Mouse (Mus musculus) hindbrain, postnatal 0 days (tissue): ENCODE data around the gene Ncoa7. TPM values are rescaled to one million over a fixed set of nuclear protein-coding genes. Genes with fewer than 3 reads are reported as not detected.

Experiments used
- ATAC-seq: fragments of 200-750 bp; cut with Nextera tagmentation; 2 replicates; pipeline ENCODE4 v1.8.0; 2017; ENCODE audit warnings: mild to moderate bottlenecking, moderate TSS enrichment, moderate library complexity
- DNase-seq: peaks from one replicate; pipeline ENCODE4 v3.0.0-alpha.2; 2015; ENCODE audit warnings: low spot score
- H3K27ac ChIP-seq: fragments of 300-500 bp; sonication (generic); 2 replicates; pipeline ENCODE4 v1.5.1; 2014; ENCODE audit warnings: mild to moderate bottlenecking
- H3K27me3 ChIP-seq: fragments of 300-500 bp; sonication (generic); 2 replicates; pipeline ENCODE4 v1.6.1; 2014; ENCODE audit warnings: low read length, mixed read lengths; ENCODE audit not compliant: insufficient read depth
- H3K36me3 ChIP-seq: fragments of 300-500 bp; sonication (generic); 2 replicates; pipeline ENCODE4 v1.6.1; 2014; ENCODE audit warnings: low read length, mixed read lengths; ENCODE audit not compliant: insufficient read depth
- H3K4me1 ChIP-seq: fragments of 300-500 bp; sonication (generic); 2 replicates; pipeline ENCODE4 v1.6.1; 2014; ENCODE audit warnings: antibody characterized with exemption, low read length, mixed read lengths; ENCODE audit not compliant: insufficient read depth
- H3K4me2 ChIP-seq: fragments of 300-500 bp; sonication (generic); 2 replicates; pipeline ENCODE4 v1.6.1; 2014; ENCODE audit warnings: low read depth, mild to moderate bottlenecking, low read length, moderate library complexity, mixed read lengths
- H3K4me3 ChIP-seq: fragments of 300-500 bp; sonication (generic); 2 replicates; pipeline ENCODE4 v1.5.1; 2014; ENCODE audit warnings: low read length
- H3K9ac ChIP-seq: fragments of 300-500 bp; sonication (generic); replicated peaks from 2 replicates; pipeline ENCODE4 v1.6.1; 2014; ENCODE audit warnings: mild to moderate bottlenecking, low read length, moderate library complexity, mixed read lengths
- H3K9me3 ChIP-seq: fragments of 300-500 bp; sonication (generic); 2 replicates; pipeline ENCODE4 v1.6.1; 2016; ENCODE audit warnings: low read length, mixed read lengths
- CTCF ChIP-seq: IDR thresholded peaks from 2 replicates; pipeline ENCODE4 v1.5.1; 2016; ENCODE audit warnings: antibody characterized with exemption, control low read depth, low read depth
- WGBS: fragments of 180-500 bp; shearing (Covaris S2); extraction: QIAGEN DNeasy Blood & Tissue Kit; methylation state at CpG from one replicate; pipeline ENCODE4 v1.1.7; 2014; 5-methylcytosine and 5-hydroxymethylcytosine counted together
- polyA plus RNA-seq: library from polyadenylated mRNA; unstranded; fragments of >200 nt; fragmentation: Nextera tagmentation; extraction: Ambion mirVana; gene quantifications from 2 replicates; pipeline ENCODE4 v1.2.1, GENCODE M21; 2015
- total RNA-seq: library from RNA; depleted of rRNA; stranded (reverse); fragments of >200 nt; gene quantifications from 2 replicates; pipeline ENCODE4 v1.2.3, GENCODE M21; 2014

Gene Ncoa7
- total and polyA plus RNA-seq, 2 experiments from 2014 or later = 19.8 to 24.4 TPM

DNA sequence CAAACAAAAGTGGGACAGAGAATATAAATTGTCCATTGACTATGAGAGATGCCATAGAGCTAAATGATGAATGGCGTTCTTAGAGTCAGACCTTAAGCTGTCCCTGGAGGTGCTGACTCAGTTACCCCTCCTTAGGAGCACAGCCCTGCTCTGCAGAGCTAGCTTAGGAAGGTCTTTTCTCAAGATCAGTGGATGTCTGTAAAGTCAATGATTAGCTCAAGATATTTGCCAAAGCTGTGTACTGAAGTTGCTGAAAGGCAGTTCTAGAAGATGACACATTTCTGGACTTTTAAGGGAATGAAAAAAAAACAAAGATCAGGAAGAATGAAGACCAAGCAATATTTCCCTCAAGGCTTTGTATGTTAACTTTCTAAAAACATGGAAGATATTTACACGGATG lies 123.4 kb downstream of the Ncoa7 start:
- DNase-seq (no peak), ATAC-seq (no peak)
- Histone ChIP-seq H3K27ac (no peak overlapping the region), H3K4me3 (no peak overlapping the region), H3K4me1 (no peaks in the 10 kb centered on the region), H3K36me3 (no peaks in the 10 kb centered on the region), H3K9me3 (no peaks in the 10 kb centered on the region), H3K9ac (no peak overlapping the region), H3K4me2 (no peak overlapping the region), H3K27me3 (no peaks in the 10 kb centered on the region)
- WGBS = 96% methylated on average over 2 of the region's 2 CpGs
- TF ChIP-seq CTCF = no peak

DNA sequence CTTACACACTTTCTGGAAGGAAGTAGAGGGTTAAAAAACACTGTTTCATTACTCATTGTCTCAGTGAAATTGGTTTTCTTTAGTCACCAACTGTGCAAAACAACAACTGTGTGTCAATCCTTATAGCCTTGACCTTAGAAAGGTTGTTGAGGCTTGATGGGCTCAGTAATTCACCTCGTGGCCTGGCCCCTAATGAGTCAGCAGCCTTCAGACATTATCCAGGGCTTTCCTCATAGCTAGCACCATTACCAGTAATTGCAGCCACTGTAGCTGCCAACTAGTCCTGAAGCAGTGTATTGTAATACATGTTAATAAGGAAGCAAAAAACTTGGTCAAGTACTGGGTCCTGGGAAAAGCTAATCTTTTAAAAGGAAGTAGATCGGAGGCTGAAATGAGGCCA lies 125.1 kb downstream of the Ncoa7 start:
- H3K27me3 ChIP-seq = no peaks in the 10 kb centered on the region
- no peak for TF ChIP-seq CTCF
- no peak overlapping the region for H3K4me2 ChIP-seq
- H3K4me1 ChIP-seq = no peaks in the 10 kb centered on the region
- no peaks in the 10 kb centered on the region for H3K9me3 ChIP-seq
- no peak for DNase-seq
- no peak overlapping the region for H3K9ac ChIP-seq
- ATAC-seq = no peak
- 63% methylated on average over 2 of the region's 2 CpGs for WGBS
- no peak overlapping the region for H3K27ac ChIP-seq
- H3K4me3 ChIP-seq = no peak overlapping the region
- H3K36me3 ChIP-seq = no peaks in the 10 kb centered on the region

DNA sequence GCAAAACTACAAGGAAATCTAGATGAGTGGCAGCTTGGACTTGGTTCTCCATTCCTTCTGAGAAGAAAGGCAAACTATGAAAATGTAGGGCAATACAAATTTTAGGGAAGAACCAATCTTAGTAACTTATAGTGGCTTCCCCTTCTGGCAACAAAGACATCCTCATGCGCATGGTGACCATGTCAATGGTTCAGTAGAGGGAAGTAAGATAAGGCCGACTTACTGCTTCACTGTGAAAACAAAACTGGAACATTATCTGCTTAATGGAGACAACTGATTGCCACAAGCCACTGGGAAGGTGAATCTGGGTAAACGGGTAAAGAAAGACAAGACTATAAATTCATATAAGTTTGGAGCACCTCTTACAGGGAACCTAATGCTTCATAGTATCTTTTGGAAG lies 128.3 kb downstream of the Ncoa7 start:
- Histone ChIP-seq H3K4me3 (no peak overlapping the region), H3K9ac (no peak overlapping the region), H3K27me3 (no peaks in the 10 kb centered on the region), H3K4me2 (no peak overlapping the region), H3K27ac (no peak overlapping the region), H3K4me1 (no peaks in the 10 kb centered on the region), H3K36me3 (no peaks in the 10 kb centered on the region), H3K9me3 (no peaks in the 10 kb centered on the region)
- no peak for TF ChIP-seq CTCF
- 93% methylated on average over 3 of the region's 3 CpGs for WGBS
- DNase-seq (no peak), ATAC-seq (no peak)

DNA sequence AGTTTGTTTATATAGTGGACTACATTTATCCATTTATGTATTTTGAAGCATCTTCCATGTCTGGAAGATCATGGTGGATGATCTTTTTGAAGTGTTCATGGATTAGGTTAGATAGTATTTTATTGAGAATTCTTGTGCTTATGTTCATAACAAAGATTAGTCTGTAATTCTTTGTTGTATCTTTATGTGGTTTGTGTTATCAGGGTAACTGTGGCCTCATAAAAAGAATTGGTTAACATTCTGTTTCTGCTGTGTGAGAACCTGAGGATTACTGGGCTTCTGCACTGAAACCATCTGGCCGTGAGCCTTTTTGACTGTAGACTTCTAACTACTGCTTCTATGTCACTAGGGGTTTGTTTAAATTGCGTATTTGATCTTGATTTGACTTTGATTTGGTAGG lies 136.5 kb downstream of the Ncoa7 start:
- H3K36me3 ChIP-seq = no peaks in the 10 kb centered on the region; the same call in none of the 2 replicates
- ATAC-seq (no peak), DNase-seq (no peak)
- H3K27ac ChIP-seq = no peak overlapping the region
- no peaks in the 10 kb centered on the region for H3K27me3 ChIP-seq
- no peak overlapping the region for H3K4me3 ChIP-seq
- no peak for TF ChIP-seq CTCF
- WGBS = 94% methylated on average over 2 of the region's 2 CpGs
- no peaks in the 10 kb centered on the region for H3K9me3 ChIP-seq
- H3K9ac ChIP-seq = no peak overlapping the region
- H3K4me2 ChIP-seq = no peak overlapping the region
- no peaks in the 10 kb centered on the region for H3K4me1 ChIP-seq

DNA sequence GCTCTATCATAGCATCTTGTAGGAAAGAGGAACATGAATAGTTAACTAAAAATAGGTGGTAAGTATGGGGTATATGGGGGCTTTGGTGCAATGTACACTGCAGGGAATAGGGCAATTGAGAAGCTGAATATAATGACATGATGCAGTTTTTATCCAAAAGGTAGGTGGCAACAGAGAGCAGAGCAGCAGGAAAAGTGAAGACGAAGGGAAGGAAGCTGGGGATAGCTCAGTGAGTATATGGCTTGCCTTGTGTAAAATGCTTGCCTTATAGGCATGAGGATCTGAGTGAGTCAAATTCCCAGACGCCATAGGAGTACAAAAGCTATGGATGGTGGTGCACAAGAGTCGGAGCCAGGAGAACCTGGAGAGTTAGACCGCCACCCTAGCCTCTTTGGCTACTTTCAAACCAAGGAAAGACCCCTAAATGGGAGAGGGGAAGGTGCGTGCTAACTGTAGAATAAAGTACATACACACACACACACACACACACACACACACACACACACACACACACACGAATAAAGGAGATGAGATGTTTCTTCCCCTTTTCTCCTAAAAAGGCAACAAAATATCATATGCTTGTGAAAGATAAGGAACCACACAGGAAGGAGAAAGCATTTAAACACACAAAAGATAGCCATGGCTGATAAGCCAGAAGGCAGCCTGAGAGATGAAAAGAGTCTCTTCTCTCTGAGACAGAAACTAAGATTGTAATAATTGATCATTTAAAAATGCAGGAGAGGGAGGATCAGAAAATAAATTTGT lies 142.4 kb downstream of the Ncoa7 start:
- ATAC-seq = no peak
- WGBS = 88% methylated on average over 6 of the region's 6 CpGs

DNA sequence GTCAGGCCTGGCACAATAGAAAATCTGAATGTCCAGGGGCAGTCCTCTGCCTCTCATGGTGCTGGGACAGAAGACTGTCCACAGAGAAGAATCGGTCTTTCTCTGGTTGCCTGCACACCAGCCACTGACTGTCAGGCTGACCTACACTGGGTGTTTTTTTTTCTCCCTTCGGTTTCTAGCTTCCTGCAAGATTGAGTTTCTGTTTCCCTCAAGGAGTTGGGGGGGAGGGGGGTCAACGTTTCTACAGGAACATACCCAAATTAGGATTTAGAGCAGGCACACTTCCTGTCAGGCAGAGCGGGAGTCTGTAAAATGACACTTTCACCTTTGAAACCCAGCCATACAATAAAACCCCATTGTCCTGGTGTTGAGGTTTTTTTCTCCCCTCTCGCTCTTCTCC lies 147.5 kb downstream of the Ncoa7 start:
- no peak for TF ChIP-seq CTCF
- no peaks in the 10 kb centered on the region for H3K27me3 ChIP-seq
- no peak overlapping the region for H3K27ac ChIP-seq
- WGBS = 17% methylated on average over 5 of the region's 5 CpGs
- H3K4me2 ChIP-seq = peak overlapping the region; percentile 41
- no peaks in the 10 kb centered on the region for H3K9me3 ChIP-seq
- ATAC-seq (no peak), DNase-seq (no peak)
- H3K4me3 ChIP-seq = 0 out of 2 replicates have a peak overlapping the region, but pooled peaks have one; percentile 2
- no peaks in the 10 kb centered on the region for H3K4me1 ChIP-seq
- no peaks in the 10 kb centered on the region; the same call in 1 of the 2 replicates for H3K36me3 ChIP-seq
- H3K9ac ChIP-seq = no peak overlapping the region

More for the DNA sequence above, 142.4 kb downstream of the Ncoa7 start:
- Histone ChIP-seq H3K36me3 (no peaks in the 10 kb centered on the region; the same call in 1 of the 2 replicates), H3K9me3 (no peaks in the 10 kb centered on the region), H3K4me3 (no peak overlapping the region), H3K4me2 (no peak overlapping the region), H3K4me1 (no peaks in the 10 kb centered on the region), H3K27me3 (no peaks in the 10 kb centered on the region), H3K27ac (no peak overlapping the region), H3K9ac (no peak overlapping the region)
- no peak for DNase-seq
- TF ChIP-seq CTCF = peak; percentile 38; the same call in 1 of the 2 replicates

DNA sequence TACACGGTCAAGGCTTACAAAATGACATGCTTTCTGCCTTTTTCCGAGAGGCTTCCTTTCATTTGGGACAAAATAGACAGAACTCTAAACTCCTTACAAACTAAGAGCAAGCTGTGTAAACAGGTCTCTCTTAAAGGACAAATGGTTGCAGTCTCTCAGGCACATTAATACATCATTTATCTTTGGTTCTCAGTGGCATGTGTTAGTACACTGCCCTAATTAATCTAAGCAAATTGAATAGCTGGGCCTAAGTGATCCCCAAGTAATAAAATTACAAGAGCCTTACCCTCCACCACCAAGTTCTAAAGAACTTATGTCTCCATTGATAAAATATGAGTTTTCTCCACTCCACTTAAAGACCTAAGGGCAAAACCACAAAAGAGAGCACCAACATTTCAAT lies 155.4 kb downstream of the Ncoa7 start:
- no peak overlapping the region for H3K4me2 ChIP-seq
- no peak overlapping the region for H3K9ac ChIP-seq
- no peak for TF ChIP-seq CTCF
- no peak overlapping the region for H3K4me3 ChIP-seq
- H3K36me3 ChIP-seq = peaks cover 12% of the 10 kb centered on the region
- no peaks in the 10 kb centered on the region for H3K4me1 ChIP-seq
- WGBS = 55% methylated on average over 2 of the region's 2 CpGs
- H3K9me3 ChIP-seq = no peaks in the 10 kb centered on the region
- no peak for ATAC-seq
- DNase-seq = no peak
- H3K27ac ChIP-seq = no peak overlapping the region
- H3K27me3 ChIP-seq = no peaks in the 10 kb centered on the region
